Comparison of ENCODE assay signal across 9 mouse cellular contexts in genomic region chr1:155742411-155743363, GRCm38 (mm10). TPM values are rescaled to one million over a fixed set of nuclear protein-coding genes. Genes with fewer than 3 reads are reported as not detected.
DNase-seq lines count a peak whose midpoint lies in the region; ATAC-seq and TF ChIP-seq lines count a peak whose summit lies in the region.
"Had no signal": no experiment of that assay in that cellular context is flagged by ENCODE, and none has a peak within 500 bp of the region (broad histone marks: within the 10 kb centered on the region; RNA-seq: fewer than 3 reads in every experiment).

No protein-coding gene starts in this region.

- TF ChIP-seq CTCF in cerebellum, adult 2 months (IDR thresholded peaks at IDR 0.05; ENCODE audit: borderline replicate concordance, insufficient read depth, low read depth, low read length) = no peak

- peaks cover 16% of the 10 kb centered on the region; the same call in 1 of the 2 replicates for H3K27me3 ChIP-seq in cerebellum, adult 2 months (ENCODE audit: control insufficient read depth, insufficient read depth, low read length)
- H3K27me3 ChIP-seq in forebrain, embryonic 10.5 days (ENCODE audit: poor library complexity, severe bottlenecking) = peaks cover 100% of the 10 kb centered on the region
- peaks cover 86% of the 10 kb centered on the region for H3K27me3 ChIP-seq in intestine, embryonic 15.5 days (replicated peaks)
- H3K27me3 ChIP-seq in midbrain, embryonic 10.5 days (ENCODE audit: low read depth, poor library complexity, severe bottlenecking) = peaks cover 100% of the 10 kb centered on the region

- peak; percentile 21 to 46 for DNase-seq in cerebellum, adult 2 months
- no peak for DNase-seq in cerebellum, adult 11 months
- peak; percentile 62 for DNase-seq in forebrain, embryonic 10.5 days (ENCODE audit: extremely low spot score, low spot score)
- DNase-seq in midbrain, embryonic 10.5 days (ENCODE audit: low spot score) = peak; percentile 70
- no peak for DNase-seq in spleen, postnatal 14 days (ENCODE audit: low spot score in 2 of 2)
- no peak for DNase-seq in gastrocnemius, adult 18-20 months (ENCODE audit: low spot score)

- no peak for TF ChIP-seq POLR2A in cerebellum, adult 2 months (IDR thresholded peaks at IDR 0.05; ENCODE audit: borderline replicate concordance, insufficient read depth, low read length)

- no peaks in the 10 kb centered on the region for H3K9me3 ChIP-seq in forebrain, embryonic 10.5 days
- no peaks in the 10 kb centered on the region for H3K9me3 ChIP-seq in intestine, embryonic 15.5 days
- no peaks in the 10 kb centered on the region for H3K9me3 ChIP-seq in midbrain, embryonic 10.5 days (replicated peaks)

- H3K9ac ChIP-seq in intestine, embryonic 15.5 days = peak overlapping the region; percentile 36

- no peak overlapping the region for H3K4me3 ChIP-seq in cerebellum, adult 2 months (replicated peaks; ENCODE audit: insufficient read depth, low read depth, low read length)
- peak overlapping the region; percentile 66 for H3K4me3 ChIP-seq in forebrain, embryonic 10.5 days
- H3K4me3 ChIP-seq in intestine, embryonic 15.5 days (replicated peaks) = peak overlapping the region; percentile 45
- peak overlapping the region; percentile 67 for H3K4me3 ChIP-seq in midbrain, embryonic 10.5 days

- peak overlapping the region; percentile 98 for H3K4me2 ChIP-seq in intestine, embryonic 15.5 days (replicated peaks)

- no peak overlapping the region for H3K27ac ChIP-seq in cerebellum, adult 2 months (ENCODE audit: insufficient read depth, low read length)
- H3K27ac ChIP-seq in forebrain, embryonic 10.5 days = 0 out of 2 replicates have a peak overlapping the region, but pooled peaks have one; percentile 15
- H3K27ac ChIP-seq in intestine, embryonic 15.5 days = no peak overlapping the region
- peak overlapping the region; percentile 61 for H3K27ac ChIP-seq in midbrain, embryonic 10.5 days (replicated peaks)

- under 1% methylated on average over 81 of the region's 81 CpGs for WGBS in cerebellum, adult 2 months
- WGBS in forebrain, embryonic 10.5 days = under 1% methylated on average over 81 of the region's 81 CpGs
- under 1% methylated on average over 81 of the region's 81 CpGs for WGBS in intestine, embryonic 15.5 days
- 1% methylated on average over 79 of the region's 81 CpGs for WGBS in midbrain, embryonic 10.5 days

- H3K36me3 ChIP-seq in forebrain, embryonic 10.5 days (replicated peaks) = no peaks in the 10 kb centered on the region
- no peaks in the 10 kb centered on the region for H3K36me3 ChIP-seq in intestine, embryonic 15.5 days
- H3K36me3 ChIP-seq in midbrain, embryonic 10.5 days = no peaks in the 10 kb centered on the region

- peak; percentile 12 for ATAC-seq in CD4-positive, CD25-positive, alpha-beta regulatory T cell, adult 4 months
- ATAC-seq in intestine, embryonic 15.5 days = peak; percentile 62

- H3K4me1 ChIP-seq in cerebellum, adult 2 months (ENCODE audit: control insufficient read depth, insufficient read depth, low read length) = 0 out of 2 replicates have a peak, but pooled peaks cover 3% of the 10 kb centered on the region
- H3K4me1 ChIP-seq in forebrain, embryonic 10.5 days = peaks cover 31% of the 10 kb centered on the region
- H3K4me1 ChIP-seq in intestine, embryonic 15.5 days (replicated peaks) = peaks cover 28% of the 10 kb centered on the region
- peaks cover 39% of the 10 kb centered on the region for H3K4me1 ChIP-seq in midbrain, embryonic 10.5 days

RNA-seq across cellular contexts. Expression of gene Lhx4, which starts 8.8 kb away (rescaled TPM):
- 0.55 and 1.0 TPM in 2 replicates for polyA plus RNA-seq in cerebellum, adult 2 months (2012; rRNA removed)
- polyA plus RNA-seq in CD4-positive, CD25-positive, alpha-beta regulatory T cell, adult 4 months (2017; shearing (Covaris generic)) = under 1 TPM in 1 of 2 experiments, not detected in 1; 0.19 TPM
- not detected in 2 replicates for polyA plus RNA-seq in forebrain, embryonic 10.5 days (2016; fragmentation: Nextera tagmentation; extraction: Ambion mirVana)
- not detected in 2 replicates for polyA plus RNA-seq in intestine, embryonic 15.5 days (2015; fragmentation: Nextera tagmentation; extraction: Ambion mirVana)
- 2.2 and 4.6 TPM in 2 replicates for polyA plus RNA-seq in midbrain, embryonic 10.5 days (2016; fragmentation: Nextera tagmentation; extraction: Ambion mirVana)
- not detected for total RNA-seq in gastrocnemius, adult 18-20 months (2021)
- total RNA-seq: gastrocnemius, postnatal 4 days had no signal

Comparison
In these comparisons a context has a peak if more than half of its experiments do, and no peak if none do; other contexts are left out.
1. DNase-seq: peak in cerebellum, adult 2 months (2 of 2), forebrain, embryonic 10.5 days (single experiment) and midbrain, embryonic 10.5 days (single experiment); none in cerebellum, adult 11 months (single experiment), spleen, postnatal 14 days (0 of 2) and gastrocnemius, adult 18-20 months (single experiment).
2. H3K27ac ChIP-seq: peak in forebrain, embryonic 10.5 days (single experiment) and midbrain, embryonic 10.5 days (single experiment); none in cerebellum, adult 2 months (single experiment) and intestine, embryonic 15.5 days (single experiment).